Mouse (Mus musculus) limb, embryonic 13.5 days (tissue): ENCODE results near the gene Erbb4. TPM values are rescaled to one million over a fixed set of nuclear protein-coding genes. Genes with fewer than 3 reads are reported as not detected.

Experiments
- ATAC-seq: fragments of 200-750 bp; cut with Nextera tagmentation; 2 replicates; pipeline ENCODE4 v1.8.0; 2017; ENCODE audit warnings: low read depth, moderate number of reproducible peaks, moderate TSS enrichment; ENCODE audit not compliant: low FRiP score
- H3K27ac ChIP-seq: fragments of 300-500 bp; sonication (generic); 2 replicates; pipeline ENCODE4 v1.5.1; 2015; ENCODE audit warnings: inconsistent platforms, mild to moderate bottlenecking, moderate library complexity
- H3K27me3 ChIP-seq: fragments of 300-500 bp; sonication (generic); 2 replicates; pipeline ENCODE4 v1.6.1; 2015; ENCODE audit warnings: mild to moderate bottlenecking, inconsistent platforms
- H3K36me3 ChIP-seq: fragments of 300-500 bp; sonication (generic); 2 replicates; pipeline ENCODE4 v1.6.1; 2015; ENCODE audit warnings: inconsistent platforms, mild to moderate bottlenecking, moderate library complexity
- H3K4me1 ChIP-seq: fragments of 300-500 bp; sonication (generic); 2 replicates; pipeline ENCODE4 v1.6.1; 2015; ENCODE audit warnings: inconsistent platforms
- H3K4me2 ChIP-seq: fragments of 300-500 bp; sonication (generic); replicated peaks from 2 replicates; pipeline ENCODE4 v1.6.1; 2015; ENCODE audit warnings: inconsistent platforms, mild to moderate bottlenecking, moderate library complexity
- H3K4me3 ChIP-seq: fragments of 300-500 bp; sonication (generic); 2 replicates; pipeline ENCODE4 v1.5.1; 2015; ENCODE audit warnings: moderate library complexity, mild to moderate bottlenecking, inconsistent platforms
- H3K9ac ChIP-seq: fragments of 300-500 bp; sonication (generic); 2 replicates; pipeline ENCODE4 v1.6.1; 2015; ENCODE audit warnings: mild to moderate bottlenecking, inconsistent platforms
- H3K9me3 ChIP-seq: fragments of 300-500 bp; sonication (generic); 2 replicates; pipeline ENCODE4 v1.6.1; 2016; ENCODE audit warnings: inconsistent platforms
- WGBS: fragments of 180-500 bp; shearing (Covaris S2); methylation state at CpG from one replicate; pipeline ENCODE4 v1.1.7; 2015; 5-methylcytosine and 5-hydroxymethylcytosine counted together
- polyA plus RNA-seq: library from polyadenylated mRNA; unstranded; fragments of >200 nt; fragmentation: Nextera tagmentation; extraction: Ambion mirVana; gene quantifications from 2 replicates; pipeline ENCODE4 v1.2.1, GENCODE M21; 2015

Gene Erbb4
- polyA plus RNA-seq, 1 experiment from 2014 or later = 1.7 TPM

- H3K9ac ChIP-seq = no peak overlapping the region
- no peak overlapping the region for H3K4me3 ChIP-seq
- WGBS = 79% methylated on average over 3 of the region's 3 CpGs
- H3K4me1 ChIP-seq = no peaks in the 10 kb centered on the region
- H3K4me2 ChIP-seq = no peak overlapping the region
- ATAC-seq = no peak
- no peaks in the 10 kb centered on the region for H3K36me3 ChIP-seq
- no peak overlapping the region for H3K27ac ChIP-seq
- H3K27me3 ChIP-seq = no peaks in the 10 kb centered on the region
- H3K9me3 ChIP-seq = no peaks in the 10 kb centered on the region
These were observed 517.4 kb downstream of the Erbb4 start for GRCm38 (mm10) chr1:68590475-68590874.

DNA sequence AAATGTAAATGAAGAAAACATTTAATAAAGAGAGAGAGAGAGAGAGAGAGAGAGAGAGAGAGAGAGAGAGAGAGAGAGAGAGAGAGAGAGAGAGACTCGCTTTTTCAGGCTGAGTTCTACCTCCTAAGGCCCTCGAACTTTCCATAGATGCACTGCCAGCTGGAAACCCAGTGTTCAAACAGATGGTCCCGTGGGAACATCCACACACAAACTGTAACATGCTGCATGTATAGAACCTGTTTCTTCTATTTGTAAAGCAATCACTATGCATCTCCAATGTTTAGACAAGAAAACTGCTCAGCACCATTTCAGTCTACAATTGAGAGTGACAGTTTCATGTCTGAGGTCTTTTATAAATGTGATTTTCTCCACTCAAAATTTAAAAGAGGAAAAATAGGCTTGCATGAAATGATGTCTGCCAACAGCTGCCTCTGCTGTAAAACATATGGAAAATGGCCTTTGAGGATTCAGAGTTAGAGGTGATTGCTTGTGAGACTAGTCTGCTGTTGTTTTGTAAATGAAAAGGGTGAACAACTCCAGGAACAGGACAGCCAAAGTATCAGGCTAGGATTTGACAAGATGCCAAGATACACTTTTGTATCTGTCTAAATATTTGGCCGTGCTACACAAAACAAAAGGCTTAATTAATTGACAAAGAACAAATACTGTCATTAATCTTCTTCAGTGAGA is 533.9 kb downstream of the Erbb4 start:
- H3K27me3 ChIP-seq = no peaks in the 10 kb centered on the region
- no peak overlapping the region for H3K4me2 ChIP-seq
- ATAC-seq = no peak

DNA sequence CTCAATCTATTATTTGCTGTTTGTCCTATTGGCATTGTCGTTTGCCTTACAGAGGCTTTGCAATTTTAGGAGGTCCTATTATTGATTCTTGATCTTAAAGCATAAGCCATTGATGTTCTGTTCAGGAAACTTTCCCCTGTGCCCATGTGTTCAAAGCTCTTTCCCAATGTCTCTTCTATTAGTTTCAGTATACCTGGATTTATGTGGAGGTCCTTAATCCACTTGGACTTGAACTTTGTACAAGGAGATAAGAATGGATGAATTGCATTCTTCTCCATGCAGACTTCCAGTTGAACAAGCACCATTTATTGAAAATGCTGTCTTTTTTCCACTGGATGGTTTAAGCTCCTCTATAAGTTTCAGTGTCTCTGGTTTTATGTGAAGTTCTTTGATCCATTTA is 536.9 kb downstream of the Erbb4 start:
- Histone ChIP-seq H3K4me3 (no peak overlapping the region), H3K27ac (no peak overlapping the region), H3K9ac (no peak overlapping the region), H3K9me3 (no peaks in the 10 kb centered on the region), H3K36me3 (no peaks in the 10 kb centered on the region), H3K27me3 (no peaks in the 10 kb centered on the region), H3K4me2 (no peak overlapping the region), H3K4me1 (no peaks in the 10 kb centered on the region)
- no peak for ATAC-seq
- WGBS = 70% methylated on average over 1 of the region's 1 CpGs

More for the DNA sequence above, 533.9 kb downstream of the Erbb4 start:
- Histone ChIP-seq H3K4me3 (no peak overlapping the region), H3K27ac (no peak overlapping the region), H3K9ac (no peak overlapping the region), H3K36me3 (no peaks in the 10 kb centered on the region), H3K4me1 (no peaks in the 10 kb centered on the region), H3K9me3 (no peaks in the 10 kb centered on the region)
- 75% methylated on average over 4 of the region's 4 CpGs for WGBS

DNA sequence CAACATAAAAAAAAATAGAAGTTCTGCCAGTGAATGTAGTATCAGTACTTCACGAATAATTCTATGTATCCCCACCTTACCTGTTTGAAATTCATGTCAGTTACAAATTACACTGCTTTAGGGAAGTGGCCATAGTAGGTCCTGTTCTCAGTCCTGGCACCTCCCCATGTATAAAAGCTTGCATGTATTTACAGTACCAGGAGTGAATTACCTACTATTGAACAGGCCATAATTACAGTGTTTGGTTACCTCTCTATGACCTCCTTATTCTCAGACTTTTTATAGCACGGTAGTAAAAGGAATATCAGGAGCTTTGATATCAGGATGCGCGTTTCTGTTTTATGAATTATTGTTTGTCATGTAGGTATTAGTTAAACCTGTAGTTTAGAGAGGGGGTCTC is 564.9 kb downstream of the Erbb4 start:
- no peak for ATAC-seq
- Histone ChIP-seq H3K27ac (no peak overlapping the region), H3K9me3 (no peaks in the 10 kb centered on the region), H3K4me2 (no peak overlapping the region), H3K9ac (no peak overlapping the region), H3K36me3 (no peaks in the 10 kb centered on the region), H3K4me3 (no peak overlapping the region), H3K27me3 (no peaks in the 10 kb centered on the region), H3K4me1 (no peaks in the 10 kb centered on the region)
- WGBS = 85% methylated on average over 4 of the region's 4 CpGs

- Histone ChIP-seq H3K27me3 (no peaks in the 10 kb centered on the region), H3K9ac (no peak overlapping the region), H3K36me3 (no peaks in the 10 kb centered on the region), H3K4me1 (no peaks in the 10 kb centered on the region), H3K9me3 (no peaks in the 10 kb centered on the region), H3K4me3 (no peak overlapping the region), H3K4me2 (no peak overlapping the region), H3K27ac (no peak overlapping the region)
- 58% methylated on average over 2 of the region's 2 CpGs for WGBS
- no peak for ATAC-seq
These were observed 590.0 kb downstream of the Erbb4 start for GRCm38 (mm10) chr1:68517820-68518219.

- Histone ChIP-seq H3K9me3 (no peaks in the 10 kb centered on the region), H3K9ac (no peak overlapping the region), H3K36me3 (no peaks in the 10 kb centered on the region), H3K4me1 (no peaks in the 10 kb centered on the region), H3K4me3 (no peak overlapping the region), H3K27me3 (no peaks in the 10 kb centered on the region), H3K4me2 (no peak overlapping the region), H3K27ac (no peak overlapping the region)
- 83% methylated on average over 1 of the region's 1 CpGs for WGBS
- ATAC-seq = no peak
These were observed 604.0 kb downstream of the Erbb4 start for GRCm38 (mm10) chr1:68503873-68504272.

- no peak for ATAC-seq
- H3K36me3 ChIP-seq = no peaks in the 10 kb centered on the region
- 49% methylated on average over 4 of the region's 4 CpGs for WGBS
- H3K4me3 ChIP-seq = no peak overlapping the region
- no peaks in the 10 kb centered on the region for H3K4me1 ChIP-seq
- no peaks in the 10 kb centered on the region for H3K27me3 ChIP-seq
- no peaks in the 10 kb centered on the region for H3K9me3 ChIP-seq
- H3K27ac ChIP-seq = no peak overlapping the region
- H3K9ac ChIP-seq = no peak overlapping the region
- H3K4me2 ChIP-seq = no peak overlapping the region
These were observed 606.3 kb downstream of the Erbb4 start for GRCm38 (mm10) chr1:68501561-68501960.

DNA sequence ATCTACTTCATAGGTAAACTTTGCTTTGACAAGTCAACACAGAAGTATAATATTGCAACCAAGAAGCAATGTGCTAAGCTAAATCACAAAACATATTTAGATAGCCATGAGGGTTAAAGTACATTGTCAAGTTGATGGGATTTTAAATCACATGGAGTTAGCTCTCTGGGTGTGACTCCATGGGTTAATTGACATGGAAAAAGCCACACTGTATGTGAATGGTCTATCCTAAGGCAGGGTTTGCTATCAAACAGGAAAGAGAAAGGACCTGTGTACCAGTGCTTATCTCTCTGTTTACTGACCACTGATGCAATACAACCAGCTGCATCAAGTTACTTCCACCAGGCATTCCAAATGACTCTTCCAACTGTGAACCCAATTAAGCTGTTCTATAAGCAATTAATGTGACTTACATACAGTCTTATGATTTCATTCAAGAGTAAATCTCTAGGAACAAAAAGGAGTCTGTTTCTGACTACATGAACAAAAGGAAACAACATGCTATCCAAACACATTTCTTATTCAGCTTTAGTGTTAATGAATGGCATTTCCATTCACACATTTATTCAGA is 641.4 kb downstream of the Erbb4 start:
- H3K27me3 ChIP-seq = no peaks in the 10 kb centered on the region
- no peak overlapping the region for H3K9ac ChIP-seq
- H3K9me3 ChIP-seq = no peaks in the 10 kb centered on the region
- no peak for ATAC-seq
- no peaks in the 10 kb centered on the region for H3K4me1 ChIP-seq
- H3K4me2 ChIP-seq = no peak overlapping the region
- H3K36me3 ChIP-seq = no peaks in the 10 kb centered on the region
- no peak overlapping the region for H3K4me3 ChIP-seq
- H3K27ac ChIP-seq = no peak overlapping the region

- Histone ChIP-seq H3K4me1 (no peaks in the 10 kb centered on the region), H3K36me3 (no peaks in the 10 kb centered on the region), H3K9ac (no peak overlapping the region), H3K27me3 (no peaks in the 10 kb centered on the region), H3K9me3 (no peaks in the 10 kb centered on the region), H3K4me3 (no peak overlapping the region), H3K27ac (no peak overlapping the region), H3K4me2 (no peak overlapping the region)
- ATAC-seq = no peak
- 83% methylated on average over 1 of the region's 1 CpGs for WGBS
These were observed 656.6 kb downstream of the Erbb4 start for GRCm38 (mm10) chr1:68451274-68451673.

- 68% methylated on average over 5 of the region's 5 CpGs for WGBS
- H3K4me1 ChIP-seq = no peaks in the 10 kb centered on the region
- H3K9me3 ChIP-seq = no peaks in the 10 kb centered on the region
- H3K9ac ChIP-seq = no peak overlapping the region
- H3K27me3 ChIP-seq = no peaks in the 10 kb centered on the region
- H3K4me3 ChIP-seq = no peak overlapping the region
- H3K27ac ChIP-seq = no peak overlapping the region
- peak; percentile 32; the same call in 1 of the 2 replicates for ATAC-seq
- H3K4me2 ChIP-seq = no peak overlapping the region
- H3K36me3 ChIP-seq = no peaks in the 10 kb centered on the region
These were observed 683.4 kb downstream of the Erbb4 start for GRCm38 (mm10) chr1:68424336-68424983.

GRCm38 (mm10) chr1:68401204-68401603 is 706.7 kb downstream of the Erbb4 start:
- Histone ChIP-seq H3K9ac (no peak overlapping the region), H3K27ac (no peak overlapping the region), H3K4me1 (no peaks in the 10 kb centered on the region), H3K4me3 (no peak overlapping the region), H3K4me2 (no peak overlapping the region), H3K9me3 (no peaks in the 10 kb centered on the region), H3K27me3 (no peaks in the 10 kb centered on the region), H3K36me3 (no peaks in the 10 kb centered on the region)
- ATAC-seq = no peak
- 54% methylated on average over 4 of the region's 4 CpGs for WGBS

DNA sequence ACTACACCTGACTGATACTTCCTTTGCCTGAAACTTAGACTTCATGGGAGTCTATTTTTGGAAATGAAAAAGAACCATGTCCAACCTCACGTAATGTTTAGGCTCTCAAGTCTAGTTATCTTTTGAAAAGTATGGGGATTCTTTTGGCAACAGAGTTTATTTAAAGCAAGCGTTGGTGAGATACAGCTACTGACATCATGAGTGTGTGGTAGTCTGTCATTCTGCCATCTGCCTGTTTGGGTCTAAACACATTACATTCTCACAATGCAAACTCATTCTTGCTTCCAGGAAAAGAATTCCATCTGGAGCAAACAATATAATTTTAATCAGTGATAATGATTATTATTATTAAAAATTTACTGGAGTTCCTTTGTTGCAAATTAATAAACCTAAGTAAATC is 736.3 kb downstream of the Erbb4 start:
- no peaks in the 10 kb centered on the region for H3K27me3 ChIP-seq
- no peak for ATAC-seq
- WGBS = 81% methylated on average over 2 of the region's 2 CpGs

More for the DNA sequence above, 736.3 kb downstream of the Erbb4 start:
- H3K4me1 ChIP-seq = no peaks in the 10 kb centered on the region
- H3K9me3 ChIP-seq = no peaks in the 10 kb centered on the region
- H3K4me3 ChIP-seq = no peak overlapping the region
- H3K4me2 ChIP-seq = no peak overlapping the region
- H3K36me3 ChIP-seq = no peaks in the 10 kb centered on the region
- H3K9ac ChIP-seq = no peak overlapping the region
- no peak overlapping the region for H3K27ac ChIP-seq
